ENCODE assay signal across 27 mouse cellular contexts in the genomic region with DNA sequence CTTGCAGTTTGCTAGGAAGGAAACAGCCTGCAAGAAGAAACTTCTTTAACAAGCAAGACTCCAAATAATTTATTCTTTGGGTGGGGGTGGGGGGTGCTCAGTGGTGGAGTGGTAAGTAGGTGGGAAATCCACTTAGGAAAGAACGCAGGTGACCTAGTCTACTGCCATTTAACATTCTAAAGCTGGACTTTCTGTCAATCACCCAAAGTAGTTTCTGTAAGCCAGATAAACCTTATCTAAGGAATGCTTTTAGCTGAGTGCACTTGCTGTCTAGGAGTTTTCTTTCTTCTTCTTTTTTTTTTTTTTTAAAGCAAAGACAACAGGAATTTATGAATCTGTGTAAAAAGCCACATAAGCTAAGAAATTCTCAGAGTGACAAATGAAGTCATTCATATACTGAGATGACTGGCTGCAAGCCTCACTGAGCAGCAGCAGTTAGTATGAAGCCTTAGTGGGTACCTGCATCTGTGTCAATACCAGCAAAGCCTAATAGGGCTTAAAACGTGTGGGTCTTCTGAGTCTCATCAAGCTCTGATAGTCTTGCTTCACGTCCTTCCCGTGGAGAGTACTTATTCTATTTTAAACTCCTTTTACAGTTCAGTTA.
DNase-seq lines count a peak whose midpoint lies in the region; ATAC-seq and TF ChIP-seq lines count a peak whose summit lies in the region.
"Had no signal": no experiment of that assay in that cellular context is flagged by ENCODE, and none has a peak within 500 bp of the region (broad histone marks: within the 10 kb centered on the region; RNA-seq: fewer than 3 reads in every experiment).

No protein-coding gene starts in this region.

- H3K9me3 ChIP-seq in heart, embryonic 10.5 days: no peaks in the 10 kb centered on the region
- no peaks in the 10 kb centered on the region for H3K9me3 ChIP-seq in lung, embryonic 15.5 days
- no peaks in the 10 kb centered on the region for H3K9me3 ChIP-seq in stomach, embryonic 14.5 days (ENCODE audit: control insufficient read depth, low read depth, low read length)
- H3K9me3 ChIP-seq in stomach, postnatal 0 days (ENCODE audit: control insufficient read depth, low read length): no peaks in the 10 kb centered on the region
- H3K9me3 ChIP-seq: embryonic facial prominence, embryonic 12.5 days; embryonic facial prominence, embryonic 15.5 days; G1E; heart, embryonic 15.5 days; hindbrain, embryonic 10.5 days; hindbrain, embryonic 13.5 days had no signal

- no peak overlapping the region for H3K9ac ChIP-seq in lung, embryonic 15.5 days
- H3K9ac ChIP-seq in stomach, embryonic 14.5 days (replicated peaks; ENCODE audit: low read depth, low read length): no peak overlapping the region
- no peak overlapping the region for H3K9ac ChIP-seq in stomach, postnatal 0 days (ENCODE audit: low read length)
- H3K9ac ChIP-seq: embryonic facial prominence, embryonic 12.5 days; embryonic facial prominence, embryonic 15.5 days; forebrain, postnatal 0 days; heart, embryonic 15.5 days; hindbrain, embryonic 13.5 days had no signal

- DNase-seq in heart, embryonic 10.5 days (ENCODE audit: low spot score): no peak
- no peak for DNase-seq in heart, adult 9 months (ENCODE audit: low spot score in 2 of 2)
- no peak for DNase-seq in lung, postnatal 14 days
- DNase-seq in stomach, postnatal 0 days (ENCODE audit: low spot score): no peak
- DNase-seq: adrenal gland, adult 2 months; adrenal gland, postnatal 14 days; cerebellum, adult 11 months; cerebellum, adult 2 months; cerebellum, adult 9-11 months; cerebellum, postnatal 25 days; forebrain, postnatal 0 days; gastrocnemius, adult 2 months; gastrocnemius, postnatal 14 days; heart, adult 11 months; heart, postnatal 10 days; heart, postnatal 36 days had no signal

- H3K36me3 ChIP-seq in heart, embryonic 10.5 days: no peaks in the 10 kb centered on the region
- no peaks in the 10 kb centered on the region for H3K36me3 ChIP-seq in lung, embryonic 15.5 days
- no peaks in the 10 kb centered on the region for H3K36me3 ChIP-seq in stomach, embryonic 14.5 days (ENCODE audit: control insufficient read depth, insufficient read depth, low read length)
- no peaks in the 10 kb centered on the region for H3K36me3 ChIP-seq in stomach, postnatal 0 days (ENCODE audit: control insufficient read depth, insufficient read depth, low read length)
- H3K36me3 ChIP-seq: embryonic facial prominence, embryonic 12.5 days; embryonic facial prominence, embryonic 15.5 days; G1E; heart, embryonic 15.5 days; hindbrain, embryonic 10.5 days; hindbrain, embryonic 13.5 days had no signal

- ATAC-seq in lung, embryonic 15.5 days (ENCODE audit: borderline replicate concordance, extremely low read depth, low FRiP score, low TSS enrichment): peak; percentile 42; the same call in 1 of the 2 replicates
- ATAC-seq in stomach, embryonic 14.5 days (ENCODE audit: insufficient number of reproducible peaks, insufficient read depth, low FRiP score, low read depth): peak; percentile 56; the same call in 1 of the 2 replicates
- ATAC-seq in stomach, postnatal 0 days (ENCODE audit: low FRiP score, low TSS enrichment): no peak
- ATAC-seq: forebrain, embryonic 14.5 days; forebrain, postnatal 0 days; hindbrain, embryonic 16.5 days had no signal

- H3K4me3 ChIP-seq in heart, embryonic 10.5 days: no peak overlapping the region
- no peak overlapping the region for H3K4me3 ChIP-seq in lung, embryonic 15.5 days
- no peak overlapping the region for H3K4me3 ChIP-seq in stomach, embryonic 14.5 days (ENCODE audit: low read depth, low read length)
- no peak overlapping the region for H3K4me3 ChIP-seq in stomach, postnatal 0 days (ENCODE audit: low read depth, low read length)
- H3K4me3 ChIP-seq: embryonic facial prominence, embryonic 12.5 days; embryonic facial prominence, embryonic 15.5 days; gastrocnemius, adult 2 months; heart, embryonic 15.5 days; hindbrain, embryonic 10.5 days; hindbrain, embryonic 13.5 days had no signal

- H3K4me2 ChIP-seq in lung, embryonic 15.5 days: no peak overlapping the region
- H3K4me2 ChIP-seq in stomach, embryonic 14.5 days (replicated peaks; ENCODE audit: low read depth, low read length): no peak overlapping the region
- H3K4me2 ChIP-seq in stomach, postnatal 0 days (replicated peaks; ENCODE audit: low read depth): no peak overlapping the region
- H3K4me2 ChIP-seq: embryonic facial prominence, embryonic 12.5 days; embryonic facial prominence, embryonic 15.5 days; heart, embryonic 11.5 days; heart, embryonic 15.5 days; hindbrain, embryonic 13.5 days had no signal

- no peak for TF ChIP-seq EP300 in stomach, postnatal 0 days (optimal IDR thresholded peaks at IDR 0.05)

- no peak for TF ChIP-seq CTCF in stomach, postnatal 0 days (IDR thresholded peaks at IDR 0.05; ENCODE audit: low read depth)

- peak overlapping the region; percentile 67; the same call in 1 of the 2 replicates for H3K27ac ChIP-seq in heart, embryonic 10.5 days
- H3K27ac ChIP-seq in lung, embryonic 15.5 days: no peak overlapping the region
- no peak overlapping the region for H3K27ac ChIP-seq in stomach, embryonic 14.5 days (ENCODE audit: low read length)
- no peak overlapping the region for H3K27ac ChIP-seq in stomach, postnatal 0 days (replicated peaks)
- H3K27ac ChIP-seq: embryonic facial prominence, embryonic 12.5 days; embryonic facial prominence, embryonic 15.5 days; gastrocnemius, adult 2 months; heart, embryonic 15.5 days; hindbrain, embryonic 10.5 days; hindbrain, embryonic 13.5 days had no signal

- peaks cover 14% of the 10 kb centered on the region; the same call in 1 of the 2 replicates for H3K4me1 ChIP-seq in heart, embryonic 10.5 days
- H3K4me1 ChIP-seq in lung, embryonic 15.5 days: no peaks in the 10 kb centered on the region
- H3K4me1 ChIP-seq in stomach, embryonic 14.5 days (ENCODE audit: control insufficient read depth, insufficient read depth, low read length): no peaks in the 10 kb centered on the region
- H3K4me1 ChIP-seq in stomach, postnatal 0 days (replicated peaks; ENCODE audit: control insufficient read depth, insufficient read depth): no peaks in the 10 kb centered on the region
- H3K4me1 ChIP-seq: embryonic facial prominence, embryonic 12.5 days; embryonic facial prominence, embryonic 15.5 days; hindbrain, embryonic 13.5 days had no signal

- WGBS in heart, embryonic 10.5 days: 12% methylated on average over 4 of the region's 4 CpGs
- WGBS in lung, embryonic 15.5 days: 12% methylated on average over 4 of the region's 4 CpGs
- 14% methylated on average over 4 of the region's 4 CpGs for WGBS in stomach, embryonic 14.5 days
- 25% methylated on average over 4 of the region's 4 CpGs for WGBS in stomach, postnatal 0 days

- H3K27me3 ChIP-seq in heart, embryonic 10.5 days (ENCODE audit: insufficient read depth, poor library complexity, severe bottlenecking): no peaks in the 10 kb centered on the region
- no peaks in the 10 kb centered on the region for H3K27me3 ChIP-seq in lung, embryonic 15.5 days
- no peaks in the 10 kb centered on the region for H3K27me3 ChIP-seq in stomach, embryonic 14.5 days (ENCODE audit: control insufficient read depth, insufficient read depth, low read length)
- H3K27me3 ChIP-seq in stomach, postnatal 0 days (ENCODE audit: control insufficient read depth, insufficient read depth, low read length): no peaks in the 10 kb centered on the region
- H3K27me3 ChIP-seq: embryonic facial prominence, embryonic 12.5 days; embryonic facial prominence, embryonic 15.5 days; heart, embryonic 15.5 days; hindbrain, embryonic 13.5 days had no signal
